Mouse (Mus musculus): ENCODE measurements around the gene Ptprs.

- TF ChIP-seq POLR2A (IDR thresholded peaks at IDR 0.05; ENCODE audit: extremely low read depth, insufficient read depth, low read length) (no peak), CTCF (IDR thresholded peaks at IDR 0.05; ENCODE audit: extremely low read depth, insufficient read depth, low read length) (no peak)
These were observed 23.0 kb downstream of the Ptprs start for GRCm38 (mm10) chr17:56453251-56453650.

Data from cortical plate, adult 2 months (tissue).